Comparison of ENCODE assay signal across 7 mouse cellular contexts in genomic region chr3:79841475-79841874, GRCm38 (mm10). TPM values are rescaled to one million over a fixed set of nuclear protein-coding genes. Genes with fewer than 3 reads are reported as not detected.
A peak's percentile ranks its signal among the peaks of the same experiment; 100 is the strongest.
DNase-seq lines count a peak whose midpoint lies in the region; ATAC-seq lines count a peak whose summit lies in the region.

No protein-coding gene starts in this region.

- 67% methylated on average over 6 of the region's 6 CpGs for WGBS in lung, embryonic 16.5 days
- WGBS in forebrain, embryonic 13.5 days, result 20% methylated on average over 6 of the region's 6 CpGs
- 63% methylated on average over 6 of the region's 6 CpGs for WGBS in limb, embryonic 15.5 days
- 66% methylated on average over 6 of the region's 6 CpGs for WGBS in stomach, embryonic 14.5 days

- peak overlapping the region; percentile 60 for H3K4me3 ChIP-seq in lung, embryonic 16.5 days (ENCODE audit: low read length)
- H3K4me3 ChIP-seq in forebrain, embryonic 13.5 days, result peak overlapping the region; percentile 48
- peak overlapping the region; percentile 56 for H3K4me3 ChIP-seq in limb, embryonic 15.5 days
- peak overlapping the region; percentile 48; the same call in 1 of the 2 replicates for H3K4me3 ChIP-seq in stomach, embryonic 14.5 days (ENCODE audit: low read depth, low read length)

- H3K36me3 ChIP-seq in lung, embryonic 16.5 days (ENCODE audit: control insufficient read depth, insufficient read depth, low read length), result no peaks in the 10 kb centered on the region
- no peaks in the 10 kb centered on the region for H3K36me3 ChIP-seq in forebrain, embryonic 13.5 days (ENCODE audit: poor library complexity, severe bottlenecking)
- no peaks in the 10 kb centered on the region for H3K36me3 ChIP-seq in limb, embryonic 15.5 days
- no peaks in the 10 kb centered on the region for H3K36me3 ChIP-seq in stomach, embryonic 14.5 days (ENCODE audit: control insufficient read depth, insufficient read depth, low read length)

- peak overlapping the region; percentile 73 for H3K9ac ChIP-seq in lung, embryonic 16.5 days (ENCODE audit: low read length)
- H3K9ac ChIP-seq in forebrain, embryonic 13.5 days, result no peak overlapping the region
- no peak overlapping the region for H3K9ac ChIP-seq in limb, embryonic 15.5 days
- H3K9ac ChIP-seq in stomach, embryonic 14.5 days (replicated peaks; ENCODE audit: low read depth, low read length), result no peak overlapping the region

- no peak overlapping the region for H3K27ac ChIP-seq in lung, embryonic 16.5 days (ENCODE audit: low read length)
- no peak overlapping the region for H3K27ac ChIP-seq in forebrain, embryonic 13.5 days
- no peak overlapping the region for H3K27ac ChIP-seq in limb, embryonic 15.5 days
- no peak overlapping the region for H3K27ac ChIP-seq in stomach, embryonic 14.5 days (ENCODE audit: low read length)

- no peak for ATAC-seq in lung, embryonic 16.5 days (ENCODE audit: low read depth)
- ATAC-seq in forebrain, embryonic 13.5 days, result peak; percentile 67
- ATAC-seq in limb, embryonic 15.5 days (ENCODE audit: insufficient number of reproducible peaks, low FRiP score, low TSS enrichment, low read depth), result no peak
- no peak for ATAC-seq in stomach, embryonic 14.5 days (ENCODE audit: insufficient number of reproducible peaks, insufficient read depth, low FRiP score, low read depth)

- no peaks in the 10 kb centered on the region for H3K9me3 ChIP-seq in lung, embryonic 16.5 days (ENCODE audit: control insufficient read depth, low read length)
- no peaks in the 10 kb centered on the region for H3K9me3 ChIP-seq in forebrain, embryonic 13.5 days (replicated peaks)
- no peaks in the 10 kb centered on the region for H3K9me3 ChIP-seq in limb, embryonic 15.5 days
- no peaks in the 10 kb centered on the region for H3K9me3 ChIP-seq in stomach, embryonic 14.5 days (ENCODE audit: control insufficient read depth, low read depth, low read length)

- peak overlapping the region; percentile 65 for H3K4me2 ChIP-seq in lung, embryonic 16.5 days (ENCODE audit: low read depth, low read length)
- peak overlapping the region; percentile 67 for H3K4me2 ChIP-seq in forebrain, embryonic 13.5 days
- peak overlapping the region; percentile 72 for H3K4me2 ChIP-seq in limb, embryonic 15.5 days
- H3K4me2 ChIP-seq in stomach, embryonic 14.5 days (replicated peaks; ENCODE audit: low read depth, low read length), result peak overlapping the region; percentile 46

- DNase-seq in lung, postnatal 10 days, result no peak
- no peak for DNase-seq in urinary bladder, adult 2 months (ENCODE audit: low spot score)
- DNase-seq in adrenal gland, adult 18-20 months (ENCODE audit: low spot score in 2 of 2), result no peak

- no peaks in the 10 kb centered on the region for H3K27me3 ChIP-seq in lung, embryonic 16.5 days (ENCODE audit: control insufficient read depth, insufficient read depth, low read depth, low read length)
- no peaks in the 10 kb centered on the region for H3K27me3 ChIP-seq in forebrain, embryonic 13.5 days
- no peaks in the 10 kb centered on the region for H3K27me3 ChIP-seq in limb, embryonic 15.5 days
- no peaks in the 10 kb centered on the region for H3K27me3 ChIP-seq in stomach, embryonic 14.5 days (ENCODE audit: control insufficient read depth, insufficient read depth, low read length)

- no peaks in the 10 kb centered on the region for H3K4me1 ChIP-seq in lung, embryonic 16.5 days (replicated peaks; ENCODE audit: control insufficient read depth, insufficient read depth, low read length)
- H3K4me1 ChIP-seq in forebrain, embryonic 13.5 days, result 0 out of 2 replicates have a peak, but pooled peaks cover 2% of the 10 kb centered on the region
- H3K4me1 ChIP-seq in limb, embryonic 15.5 days, result peaks cover 5% of the 10 kb centered on the region; the same call in 1 of the 2 replicates
- H3K4me1 ChIP-seq in stomach, embryonic 14.5 days (ENCODE audit: control insufficient read depth, insufficient read depth, low read length), result no peaks in the 10 kb centered on the region

RNA-seq across cellular contexts. Expression of gene Tmem144, which starts 11.1 kb away (rescaled TPM):
- polyA plus RNA-seq in lung, embryonic 16.5 days (2015; fragmentation: Nextera tagmentation; extraction: Ambion mirVana), result 4.9 and 5.2 TPM in 2 replicates
- polyA plus RNA-seq in forebrain, embryonic 13.5 days (2015; fragmentation: Nextera tagmentation; extraction: Ambion mirVana), result 3.3 and 4.0 TPM in 2 replicates
- polyA plus RNA-seq in limb, embryonic 15.5 days (2015; fragmentation: Nextera tagmentation; extraction: Ambion mirVana), result 2.8 and 3.8 TPM in 2 replicates
- 2.5 and 3.8 TPM in 2 replicates for polyA plus RNA-seq in stomach, embryonic 14.5 days (2014; fragmentation: Nextera tagmentation; extraction: Ambion mirVana)
- 0.32 and 0.50 TPM in 2 replicates for polyA plus RNA-seq in urinary bladder, adult 2 months (2012; rRNA removed)
- 10 to 100 TPM in 1 of 2 experiments, 1 to 10 TPM in 1; 3.3 to 10.1 TPM for total RNA-seq in adrenal gland, adult 18-20 months (2021)

RNA-seq across cellular contexts. Expression of gene Fam198b, which starts 42.9 kb away (rescaled TPM):
- polyA plus RNA-seq in lung, embryonic 16.5 days (2015; fragmentation: Nextera tagmentation; extraction: Ambion mirVana), result 31.0 and 32.9 TPM in 2 replicates
- 0.79 and 2.4 TPM in 2 replicates for polyA plus RNA-seq in forebrain, embryonic 13.5 days (2015; fragmentation: Nextera tagmentation; extraction: Ambion mirVana)
- polyA plus RNA-seq in limb, embryonic 15.5 days (2015; fragmentation: Nextera tagmentation; extraction: Ambion mirVana), result 20.1 and 20.8 TPM in 2 replicates
- polyA plus RNA-seq in stomach, embryonic 14.5 days (2014; fragmentation: Nextera tagmentation; extraction: Ambion mirVana), result 14.7 and 15.3 TPM in 2 replicates
- 13.7 and 15.5 TPM in 2 replicates for polyA plus RNA-seq in urinary bladder, adult 2 months (2012; rRNA removed)
- total RNA-seq in adrenal gland, adult 18-20 months (2021), result 1 to 10 TPM; 7.4 to 7.8 TPM
